Mouse (Mus musculus) adrenal gland, postnatal 4 days (tissue): ENCODE results near the gene Naa38. TPM values are rescaled to one million over a fixed set of nuclear protein-coding genes. Genes with fewer than 3 reads are reported as not detected.
A peak's percentile ranks its signal among the peaks of the same experiment; 100 is the strongest.
"Not testable (repeated sequence)": the region's sequence is repeated elsewhere in the genome, so short reads cannot be mapped to it uniquely, and the experiment has no call there.

Experiments
- DNase-seq, 2 experiments: peaks; one replicate each; pipeline ENCODE4 v3.0.0; 2021 to 2022; ENCODE audit warnings: low spot score in 2 of 2, mixed read lengths in 2 of 2
- total RNA-seq, 2 experiments: library from RNA; stranded (reverse); gene quantifications; 2 replicates each; pipeline ENCODE4 v1.2.3; 2021

Gene Naa38
- total RNA-seq, 2 experiments from 2014 or later, result 118 to 129 TPM

GRCm38 (mm10) chr11:69372056-69372779, 23.1 kb upstream of the Naa38 start:
- no peak for DNase-seq

- DNase-seq, result no peak
Measured at GRCm38 (mm10) chr11:69372780-69373170, 22.5 kb upstream of the Naa38 start.

- DNase-seq, result no peak
Measured at GRCm38 (mm10) chr11:69373223-69373965, 21.9 kb upstream of the Naa38 start.

- no peak for DNase-seq
Measured at GRCm38 (mm10) chr11:69375646-69376045, 19.6 kb upstream of the Naa38 start.

DNA sequence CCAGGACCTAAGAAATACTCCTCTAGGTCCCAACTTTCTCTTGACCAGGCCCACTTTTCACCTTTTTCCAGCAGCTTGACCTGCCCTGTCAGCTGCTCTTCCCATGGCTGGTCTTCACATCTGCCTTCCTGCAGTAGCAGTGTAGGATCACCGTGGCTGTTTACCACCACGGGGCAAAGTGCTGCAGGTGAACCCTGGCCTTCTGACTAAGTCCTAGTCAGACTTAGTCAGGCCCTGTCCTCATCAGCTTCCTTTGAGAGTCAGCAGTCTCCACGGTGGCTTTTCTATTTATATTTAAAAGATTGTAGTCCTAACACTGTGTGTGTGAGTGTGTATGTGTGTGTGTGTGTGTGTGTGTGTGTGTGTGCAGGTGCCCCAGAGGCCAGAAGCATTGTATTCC, 17.5 kb upstream of the Naa38 start:
- DNase-seq, result no peak

DNA sequence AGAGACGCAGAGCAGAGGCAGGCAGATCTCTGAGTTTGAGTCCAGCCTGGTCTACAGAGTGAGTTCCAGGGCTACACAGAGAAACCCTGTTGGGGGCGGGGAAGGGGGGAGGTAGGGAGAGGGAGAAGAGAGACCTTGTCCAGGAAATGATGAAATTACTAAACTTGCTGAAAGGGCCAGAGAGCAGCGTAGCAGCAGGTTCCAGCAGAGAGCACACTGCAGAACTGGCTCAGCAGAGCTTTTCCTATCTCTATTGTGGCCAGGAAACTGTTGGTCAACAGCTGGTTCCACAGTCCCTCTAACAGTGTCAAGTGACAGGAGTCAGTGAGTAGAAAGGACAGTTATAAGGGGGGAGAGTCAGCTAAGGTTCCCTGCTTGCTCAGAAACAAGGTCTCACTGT, 15.7 kb upstream of the Naa38 start:
- DNase-seq, result no peak

DNA sequence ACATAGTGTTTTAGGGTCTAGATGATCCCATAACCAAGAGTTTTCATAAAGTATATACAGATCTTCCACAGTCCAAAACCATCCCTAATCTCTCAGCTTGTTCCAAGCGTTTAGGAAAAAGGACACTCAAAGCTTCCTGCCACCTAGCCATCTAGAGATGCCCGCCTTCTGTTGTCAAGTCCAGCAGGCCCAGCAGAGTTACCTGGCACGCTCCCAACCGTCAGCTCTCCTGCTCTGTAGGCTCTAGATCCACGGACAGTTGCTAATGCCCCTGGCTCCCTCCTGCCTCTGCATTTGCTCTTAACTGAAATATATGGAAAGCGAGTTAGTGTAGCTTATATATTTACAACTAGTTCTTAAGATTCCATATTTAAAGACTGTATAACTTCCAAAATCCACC, 13.9 kb upstream of the Naa38 start:
- DNase-seq, result no peak

GRCm38 (mm10) chr11:69382478-69383105, 12.7 kb upstream of the Naa38 start:
- DNase-seq, result no peak

- DNase-seq, result no peak
Measured at GRCm38 (mm10) chr11:69384979-69385378, 10.3 kb upstream of the Naa38 start.

GRCm38 (mm10) chr11:69386758-69387157, 8.5 kb upstream of the Naa38 start:
- no peak for DNase-seq

DNA sequence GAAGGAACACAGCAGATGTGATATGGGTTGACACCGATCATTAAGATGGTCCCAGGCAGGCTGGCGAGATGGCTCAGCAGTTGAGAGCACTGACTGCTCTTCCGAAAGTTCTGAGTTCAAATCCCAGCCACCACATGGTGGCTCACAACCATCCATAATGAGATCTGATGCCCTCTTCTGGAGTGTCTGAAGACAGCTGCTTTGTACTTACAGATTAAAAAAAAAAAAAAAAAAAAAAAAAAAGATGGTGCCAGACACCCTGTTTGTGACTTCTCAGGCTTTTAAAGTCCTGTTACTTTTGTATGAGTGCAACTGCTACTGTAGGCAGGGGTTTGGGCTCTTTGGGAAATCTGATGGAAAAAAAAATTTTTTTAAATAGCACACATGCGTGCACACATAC, 6.6 kb upstream of the Naa38 start:
- no peak for DNase-seq

DNA sequence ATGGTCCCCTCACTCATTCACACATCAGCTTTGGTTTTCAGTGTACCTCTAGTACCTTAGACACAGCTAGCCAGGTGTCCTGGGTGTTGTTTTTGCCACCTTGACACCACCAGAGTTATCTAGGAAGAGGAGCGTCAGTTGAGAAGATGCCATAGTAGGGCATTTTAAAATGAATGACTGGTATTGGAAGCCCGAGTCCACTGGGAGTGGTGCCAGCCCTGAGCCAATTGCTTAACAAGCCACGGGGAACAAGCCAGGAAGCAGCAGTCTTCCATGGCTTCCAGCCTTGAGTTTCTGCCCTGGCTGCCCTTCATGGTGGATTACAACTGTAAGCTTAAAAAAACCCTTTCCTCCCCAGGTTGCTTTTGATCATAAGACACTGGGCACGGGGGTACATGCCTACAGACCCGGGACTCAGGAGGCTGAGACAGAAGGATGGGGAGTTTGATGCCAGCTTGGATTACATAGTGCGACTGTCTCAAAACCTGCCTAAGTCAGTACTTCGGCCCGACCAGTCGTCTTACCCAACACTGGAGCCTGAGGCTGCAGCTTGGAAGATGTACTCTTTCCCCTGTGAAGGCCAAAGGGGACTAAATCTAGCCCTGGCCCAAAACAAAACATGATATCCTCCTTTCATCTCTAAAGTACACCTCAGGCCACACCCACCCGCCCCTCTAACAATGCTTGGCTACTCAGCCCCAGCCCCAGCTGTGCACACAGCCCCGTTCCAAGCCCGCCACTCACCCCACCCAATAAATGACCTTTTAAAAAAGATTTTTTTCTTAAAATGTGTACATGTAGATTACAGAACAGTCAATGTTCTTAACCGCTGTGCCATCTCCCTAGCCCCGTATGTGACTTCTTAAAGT, 5.5 kb upstream of the Naa38 start:
- DNase-seq, result no peak

- DNase-seq, result no peak
Measured at GRCm38 (mm10) chr11:69390400-69391034, 4.8 kb upstream of the Naa38 start.

DNA sequence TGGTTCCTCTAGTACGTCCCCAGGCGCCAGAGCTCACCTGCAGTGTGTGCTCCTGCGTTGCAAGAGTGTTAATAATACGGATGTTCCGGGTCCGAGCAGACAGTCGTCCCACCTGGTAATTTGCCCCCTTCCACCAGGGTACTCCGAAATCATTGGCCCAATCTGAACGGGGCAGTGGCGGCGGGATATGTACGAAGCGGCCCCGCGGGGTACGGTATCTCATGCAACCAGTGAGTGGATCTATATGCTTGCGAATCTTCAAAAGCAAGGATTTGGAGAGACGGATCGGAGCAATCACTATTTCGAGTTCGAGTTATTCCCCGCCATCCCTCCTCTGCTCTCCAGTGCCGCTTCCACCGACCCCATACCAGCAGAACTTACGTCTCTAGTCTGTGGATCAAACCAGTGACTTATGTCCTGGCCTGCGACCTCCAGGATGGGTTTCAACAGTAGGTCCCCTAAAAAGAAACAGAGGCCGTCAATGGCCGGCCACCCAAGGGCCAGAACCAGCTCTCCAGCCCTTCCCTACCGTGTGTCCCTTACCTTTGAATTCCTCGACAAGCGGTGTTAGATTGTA, 608 bp upstream of the Naa38 start:
- DNase-seq, result not testable (repeated sequence)

DNA sequence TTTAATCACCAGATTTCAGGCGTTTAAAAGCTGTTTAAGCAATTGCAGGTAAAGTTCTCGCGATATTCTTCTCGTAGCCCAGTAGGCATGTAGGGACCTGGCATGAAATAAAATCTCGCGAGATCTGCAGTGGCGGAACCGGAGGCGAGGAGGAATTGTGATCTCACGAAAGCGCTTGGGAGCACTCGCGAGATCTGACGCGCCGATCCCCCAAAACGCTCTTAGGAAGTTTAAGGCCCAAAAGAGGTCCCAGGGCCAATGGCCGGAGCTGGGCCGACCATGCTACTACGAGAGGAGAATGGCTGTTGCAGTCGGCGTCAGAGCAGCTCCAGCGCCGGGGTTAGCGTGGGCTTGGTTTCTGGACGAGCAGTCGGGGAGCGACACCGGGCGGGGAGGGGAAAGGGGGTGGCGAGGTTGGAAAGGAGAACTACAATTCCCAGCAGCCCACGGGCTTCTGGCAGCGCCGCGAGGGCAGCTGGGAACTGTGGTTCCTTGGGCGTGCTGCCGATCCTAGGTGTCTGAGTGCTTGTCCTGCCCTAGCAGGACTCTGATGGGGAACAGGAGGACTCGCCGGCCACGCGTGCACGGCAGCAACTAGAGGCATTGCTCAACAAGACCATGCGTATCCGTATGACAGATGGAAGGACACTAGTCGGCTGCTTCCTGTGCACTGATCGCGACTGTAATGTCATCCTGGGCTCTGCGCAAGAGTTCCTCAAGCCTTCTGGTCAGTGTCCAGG, 517 bp downstream of the Naa38 start:
- DNase-seq, result peak; percentile 68 to 87

DNA sequence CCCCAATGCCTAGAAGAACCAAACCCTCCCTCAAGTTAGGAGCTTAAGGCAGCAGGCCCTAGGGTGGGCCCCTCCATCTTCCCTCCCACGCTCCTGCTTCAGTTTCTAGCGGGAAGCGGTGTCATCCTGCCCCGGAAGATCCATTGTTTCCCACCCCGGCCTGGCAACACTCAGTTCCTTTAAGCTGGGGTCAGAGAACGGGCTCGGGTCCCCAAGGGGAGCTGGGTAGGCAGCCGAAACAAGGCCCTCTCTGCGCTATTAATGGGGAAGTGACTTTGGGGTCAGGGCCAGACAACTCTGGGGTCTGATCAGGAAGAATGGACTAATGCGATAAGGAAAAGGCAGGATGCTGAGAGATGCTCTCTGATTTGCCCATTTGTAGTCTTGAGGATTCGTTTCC, 1.5 kb downstream of the Naa38 start:
- DNase-seq, result no peak

GRCm38 (mm10) chr11:69397581-69398057, 2.3 kb downstream of the Naa38 start:
- DNase-seq, result no peak

GRCm38 (mm10) chr11:69398059-69398458, 2.8 kb downstream of the Naa38 start, which contains the start of gene Tmem88:
TSS of gene Tmem88 (minus strand) at chr11:69398234.
- DNase-seq, result no peak

DNA sequence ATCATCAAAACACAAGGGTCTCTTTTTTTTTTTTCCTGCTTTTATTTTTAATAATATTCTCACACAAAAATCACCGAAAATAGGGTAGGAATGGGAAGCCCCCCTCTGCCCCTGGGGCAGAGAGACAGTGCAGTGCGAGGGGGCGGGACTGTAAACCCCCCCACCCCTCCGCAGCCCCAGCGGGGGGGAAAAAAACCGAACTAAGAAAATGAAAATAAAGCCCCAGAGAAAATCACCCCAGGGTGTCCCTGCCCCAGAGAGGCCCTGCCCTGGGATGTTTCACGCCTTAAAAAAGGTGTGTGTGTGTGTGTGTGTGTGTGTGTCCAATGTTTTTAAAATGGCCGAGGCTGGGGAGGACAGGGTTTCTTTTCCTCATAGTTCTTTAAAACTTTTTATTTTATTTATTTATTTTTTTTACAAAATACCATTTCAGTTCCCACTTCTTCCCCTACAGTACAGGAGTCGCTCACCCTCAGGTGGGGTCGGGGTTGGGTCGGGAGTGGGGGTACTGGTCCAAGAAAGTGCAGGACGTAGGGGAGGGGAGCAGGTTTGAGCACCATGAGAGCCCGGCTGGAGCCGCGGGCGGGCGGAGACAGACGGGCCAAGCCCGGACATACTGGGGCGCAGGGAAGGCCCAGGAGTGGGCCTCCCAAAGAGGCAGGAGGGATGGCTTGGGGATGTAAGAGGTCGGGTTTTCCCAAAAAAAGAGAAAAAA, 3.4 kb downstream of the Naa38 start:
- DNase-seq, result no peak
